Comparison of ENCODE assay signal across 23 mouse cellular contexts in genomic region chr8:78054920-78055319, GRCm38 (mm10).
DNase-seq lines count a peak whose midpoint lies in the region; ATAC-seq and TF ChIP-seq lines count a peak whose summit lies in the region.
"Had no signal": no experiment of that assay in that cellular context is flagged by ENCODE, and none has a peak within 500 bp of the region (broad histone marks: within the 10 kb centered on the region; RNA-seq: fewer than 3 reads in every experiment).

No protein-coding gene starts in this region.

- TF ChIP-seq POLR2A in heart, adult 2 months (IDR thresholded peaks at IDR 0.05; ENCODE audit: insufficient read depth, low read depth, low read length): no peak

- 0 out of 2 replicates have a peak overlapping the region, but pooled peaks have one; percentile 4 for H3K4me2 ChIP-seq in heart, embryonic 14.5 days (ENCODE audit: low read length)
- peak overlapping the region; percentile 17; the same call in 1 of the 2 replicates for H3K4me2 ChIP-seq in kidney, postnatal 0 days (ENCODE audit: low read length)
- no peak overlapping the region for H3K4me2 ChIP-seq in midbrain, embryonic 11.5 days
- H3K4me2 ChIP-seq in embryonic facial prominence, embryonic 13.5 days: no peak overlapping the region
- H3K4me2 ChIP-seq: forebrain, embryonic 13.5 days; hindbrain, embryonic 12.5 days; midbrain, embryonic 15.5 days had no signal

- intact Hi-C loops in heart, adult 2 months (cut with DNase I): no loop called here

- TF ChIP-seq CTCF in heart, adult 2 months (IDR thresholded peaks at IDR 0.05): no peak
- no peak for TF ChIP-seq CTCF in kidney, postnatal 0 days (IDR thresholded peaks at IDR 0.05; ENCODE audit: low read depth)

- no peaks in the 10 kb centered on the region for H3K27me3 ChIP-seq in heart, embryonic 14.5 days (ENCODE audit: control insufficient read depth, insufficient read depth, low read length)
- no peaks in the 10 kb centered on the region for H3K27me3 ChIP-seq in heart, adult 2 months (ENCODE audit: control insufficient read depth, insufficient read depth, low read length)
- no peaks in the 10 kb centered on the region for H3K27me3 ChIP-seq in kidney, postnatal 0 days (ENCODE audit: insufficient read depth, low read length)
- no peaks in the 10 kb centered on the region for H3K27me3 ChIP-seq in midbrain, embryonic 11.5 days (ENCODE audit: control insufficient read depth, insufficient read depth, low read length)
- H3K27me3 ChIP-seq in midbrain, embryonic 10.5 days (ENCODE audit: low read depth, poor library complexity, severe bottlenecking): no peaks in the 10 kb centered on the region
- no peaks in the 10 kb centered on the region for H3K27me3 ChIP-seq in embryonic facial prominence, embryonic 13.5 days
- H3K27me3 ChIP-seq: CH12.LX; forebrain, embryonic 13.5 days; hindbrain, embryonic 12.5 days; limb, embryonic 12.5 days; liver, embryonic 12.5 days; midbrain, embryonic 15.5 days had no signal

- H3K79me2 ChIP-seq in heart, adult 2 months (replicated peaks; ENCODE audit: control insufficient read depth, insufficient read depth, low read length): no peaks in the 10 kb centered on the region

- 20% methylated on average over 8 of the region's 8 CpGs for WGBS in heart, embryonic 14.5 days
- 25% methylated on average over 8 of the region's 8 CpGs for WGBS in heart, adult 2 months
- 8% methylated on average over 8 of the region's 8 CpGs for WGBS in kidney, postnatal 0 days
- 21% methylated on average over 7 of the region's 8 CpGs for WGBS in midbrain, embryonic 11.5 days
- 29% methylated on average over 8 of the region's 8 CpGs for WGBS in midbrain, embryonic 10.5 days
- WGBS in embryonic facial prominence, embryonic 13.5 days: 14% methylated on average over 8 of the region's 8 CpGs

- H3K36me3 ChIP-seq in heart, embryonic 14.5 days (ENCODE audit: control insufficient read depth, insufficient read depth, low read length): no peaks in the 10 kb centered on the region
- H3K36me3 ChIP-seq in heart, adult 2 months (ENCODE audit: control insufficient read depth, insufficient read depth, low read length): no peaks in the 10 kb centered on the region
- no peaks in the 10 kb centered on the region for H3K36me3 ChIP-seq in kidney, postnatal 0 days (ENCODE audit: insufficient read depth, low read length)
- H3K36me3 ChIP-seq in midbrain, embryonic 11.5 days (ENCODE audit: control insufficient read depth, insufficient read depth, low read length): no peaks in the 10 kb centered on the region
- no peaks in the 10 kb centered on the region for H3K36me3 ChIP-seq in midbrain, embryonic 10.5 days
- no peaks in the 10 kb centered on the region for H3K36me3 ChIP-seq in embryonic facial prominence, embryonic 13.5 days
- H3K36me3 ChIP-seq: G1E; hindbrain, embryonic 12.5 days; limb, embryonic 12.5 days; liver, embryonic 12.5 days; midbrain, embryonic 15.5 days had no signal

- no peak for TF ChIP-seq EP300 in heart, adult 2 months (IDR thresholded peaks at IDR 0.05; ENCODE audit: insufficient read depth, low read depth, low read length)

- DNase-seq in heart, adult 2 months: no peak
- no peak for DNase-seq in kidney, postnatal 0 days (ENCODE audit: low spot score)
- DNase-seq in kidney, postnatal 36 days: no peak
- DNase-seq in midbrain, embryonic 11.5 days (ENCODE audit: low spot score, missing footprints): peak; percentile 79
- no peak for DNase-seq in midbrain, embryonic 10.5 days (ENCODE audit: low spot score)
- no peak for DNase-seq in frontal cortex, postnatal 10 days (ENCODE audit: low spot score in 2 of 2)
- DNase-seq: adrenal gland, postnatal 36 days; B cell, adult 2 months; cerebellum, adult 9-11 months; gastrocnemius, adult 2 months; kidney, adult 2 months; lung, adult 2 months; thymus, postnatal 14 days had no signal

- no peak for ATAC-seq in heart, embryonic 14.5 days (ENCODE audit: insufficient number of reproducible peaks, insufficient read depth, low FRiP score, low read depth)
- peak; percentile 72; the same call in 1 of the 2 replicates for ATAC-seq in kidney, postnatal 0 days (replicated peaks; ENCODE audit: low FRiP score, low read depth)
- peak; percentile 52; the same call in 1 of the 2 replicates for ATAC-seq in midbrain, embryonic 11.5 days (ENCODE audit: low FRiP score)
- 0 out of 2 replicates have a peak, but pooled peaks have one; percentile 43 for ATAC-seq in embryonic facial prominence, embryonic 13.5 days (ENCODE audit: insufficient number of reproducible peaks, insufficient read depth, low FRiP score, low TSS enrichment, low read depth)
- ATAC-seq: forebrain, embryonic 13.5 days; liver, embryonic 12.5 days; Patski had no signal

- no peak overlapping the region for H3K27ac ChIP-seq in heart, embryonic 14.5 days (replicated peaks in 1 of 2; ENCODE audit: control insufficient read depth in 1 of 2, insufficient read depth in 1 of 2, low read depth in 2 of 2, low read length in 2 of 2)
- no peak overlapping the region for H3K27ac ChIP-seq in heart, adult 2 months
- 0 out of 2 replicates have a peak overlapping the region, but pooled peaks have one; percentile 52 for H3K27ac ChIP-seq in kidney, postnatal 0 days
- H3K27ac ChIP-seq in midbrain, embryonic 11.5 days (ENCODE audit: low read depth, low read length): no peak overlapping the region
- no peak overlapping the region for H3K27ac ChIP-seq in midbrain, embryonic 10.5 days (replicated peaks)
- H3K27ac ChIP-seq in embryonic facial prominence, embryonic 13.5 days: no peak overlapping the region
- H3K27ac ChIP-seq: forebrain, embryonic 13.5 days; gastrocnemius, adult 2 months; hindbrain, embryonic 12.5 days; limb, embryonic 12.5 days; liver, embryonic 12.5 days; midbrain, embryonic 15.5 days had no signal

- no peaks in the 10 kb centered on the region; a peak in 1 of 4 replicates for H3K4me1 ChIP-seq in heart, embryonic 14.5 days (ENCODE audit: control insufficient read depth in 2 of 2, insufficient read depth in 2 of 2, low read length in 2 of 2)
- no peaks in the 10 kb centered on the region for H3K4me1 ChIP-seq in heart, adult 2 months (ENCODE audit: control insufficient read depth, insufficient read depth, low read length)
- H3K4me1 ChIP-seq in kidney, postnatal 0 days (replicated peaks; ENCODE audit: insufficient read depth, low read length): 0 out of 2 replicates have a peak, but pooled peaks cover 3% of the 10 kb centered on the region
- no peaks in the 10 kb centered on the region for H3K4me1 ChIP-seq in midbrain, embryonic 11.5 days (ENCODE audit: control insufficient read depth, insufficient read depth, low read length)
- H3K4me1 ChIP-seq in midbrain, embryonic 10.5 days: peaks cover 7% of the 10 kb centered on the region
- H3K4me1 ChIP-seq in embryonic facial prominence, embryonic 13.5 days: peaks cover 3% of the 10 kb centered on the region; the same call in 1 of the 2 replicates
- H3K4me1 ChIP-seq: forebrain, embryonic 13.5 days; liver, embryonic 12.5 days; midbrain, embryonic 15.5 days had no signal

- H3K9me3 ChIP-seq in heart, embryonic 14.5 days (ENCODE audit: control insufficient read depth, low read length): no peaks in the 10 kb centered on the region
- H3K9me3 ChIP-seq in kidney, postnatal 0 days (replicated peaks; ENCODE audit: low read length): no peaks in the 10 kb centered on the region
- H3K9me3 ChIP-seq in midbrain, embryonic 11.5 days (ENCODE audit: control insufficient read depth, low read length): no peaks in the 10 kb centered on the region
- H3K9me3 ChIP-seq in midbrain, embryonic 10.5 days (replicated peaks): no peaks in the 10 kb centered on the region
- H3K9me3 ChIP-seq in embryonic facial prominence, embryonic 13.5 days: no peaks in the 10 kb centered on the region
- H3K9me3 ChIP-seq: forebrain, embryonic 13.5 days; G1E; hindbrain, embryonic 12.5 days; limb, embryonic 12.5 days; liver, embryonic 12.5 days; midbrain, embryonic 15.5 days had no signal

- H3K9ac ChIP-seq in heart, embryonic 14.5 days (ENCODE audit: low read length): no peak overlapping the region
- no peak overlapping the region for H3K9ac ChIP-seq in heart, adult 2 months (ENCODE audit: low read depth, low read length)
- H3K9ac ChIP-seq in kidney, postnatal 0 days (ENCODE audit: low read depth, low read length): no peak overlapping the region
- no peak overlapping the region for H3K9ac ChIP-seq in midbrain, embryonic 11.5 days (ENCODE audit: low read length)
- no peak overlapping the region for H3K9ac ChIP-seq in embryonic facial prominence, embryonic 13.5 days
- H3K9ac ChIP-seq: forebrain, embryonic 13.5 days; hindbrain, embryonic 12.5 days; limb, embryonic 12.5 days; liver, embryonic 12.5 days; midbrain, embryonic 15.5 days had no signal

- no peak overlapping the region for H3K4me3 ChIP-seq in heart, embryonic 14.5 days (ENCODE audit: control insufficient read depth in 1 of 2, insufficient read depth in 1 of 2, low read depth in 1 of 2, low read length in 2 of 2)
- no peak overlapping the region for H3K4me3 ChIP-seq in heart, adult 2 months
- H3K4me3 ChIP-seq in kidney, postnatal 0 days (replicated peaks; ENCODE audit: low read depth, low read length): no peak overlapping the region
- H3K4me3 ChIP-seq in midbrain, embryonic 11.5 days (ENCODE audit: low read depth, low read length): no peak overlapping the region
- no peak overlapping the region for H3K4me3 ChIP-seq in midbrain, embryonic 10.5 days
- no peak overlapping the region for H3K4me3 ChIP-seq in embryonic facial prominence, embryonic 13.5 days
- H3K4me3 ChIP-seq: forebrain, embryonic 13.5 days; gastrocnemius, adult 2 months; hindbrain, embryonic 12.5 days; limb, embryonic 12.5 days; liver, embryonic 12.5 days; midbrain, embryonic 15.5 days had no signal

Comparison
In these comparisons a context has a peak if more than half of its experiments do, and no peak if none do; other contexts are left out.
1. H3K4me2 ChIP-seq: peak in heart, embryonic 14.5 days (single experiment) and kidney, postnatal 0 days (single experiment); none in midbrain, embryonic 11.5 days (single experiment) and embryonic facial prominence, embryonic 13.5 days (single experiment).